Mouse (Mus musculus) macrophage (primary cell): Measurements from ENCODE around the gene Spc24. TPM values are rescaled to one million over a fixed set of nuclear protein-coding genes. Genes with fewer than 3 reads are reported as not detected.
A peak's percentile ranks its signal among the peaks of the same experiment; 100 is the strongest.

Source experiments
- H3K27ac ChIP-seq: fragments of 350-480 bp; formaldehyde crosslinking; 2 replicates; pipeline ENCODE4 v1.9.0; 2021
- H3K36me3 ChIP-seq: fragments of 350-480 bp; formaldehyde crosslinking; 2 replicates; pipeline ENCODE4 v1.9.0; 2021; ENCODE audit errors: inconsistent target
- H3K4me3 ChIP-seq: fragments of 350-480 bp; formaldehyde crosslinking; 2 replicates; pipeline ENCODE4 v1.9.0; 2021; ENCODE audit errors: inconsistent target
- H3K79me2 ChIP-seq: fragments of 350-480 bp; formaldehyde crosslinking; 2 replicates; pipeline ENCODE4 v1.9.0; 2021; ENCODE audit errors: inconsistent target
- WGBS: methylation state at CpG from one replicate; pipeline ENCODE4 v1.1.7; 2026; ENCODE audit warnings: inconsistent platforms; ENCODE audit not compliant: missing documents; 5-methylcytosine and 5-hydroxymethylcytosine counted together
- polyA plus RNA-seq: library from polyadenylated mRNA; stranded (reverse); fragments of 250-400 nt; gene quantifications from 3 replicates; pipeline ENCODE4 v1.2.4, GENCODE M21; 2018; ENCODE audit warnings: inconsistent platforms

Spc24 gene
- polyA plus RNA-seq, 1 experiment from 2014 or later: 3.0 TPM

DNA sequence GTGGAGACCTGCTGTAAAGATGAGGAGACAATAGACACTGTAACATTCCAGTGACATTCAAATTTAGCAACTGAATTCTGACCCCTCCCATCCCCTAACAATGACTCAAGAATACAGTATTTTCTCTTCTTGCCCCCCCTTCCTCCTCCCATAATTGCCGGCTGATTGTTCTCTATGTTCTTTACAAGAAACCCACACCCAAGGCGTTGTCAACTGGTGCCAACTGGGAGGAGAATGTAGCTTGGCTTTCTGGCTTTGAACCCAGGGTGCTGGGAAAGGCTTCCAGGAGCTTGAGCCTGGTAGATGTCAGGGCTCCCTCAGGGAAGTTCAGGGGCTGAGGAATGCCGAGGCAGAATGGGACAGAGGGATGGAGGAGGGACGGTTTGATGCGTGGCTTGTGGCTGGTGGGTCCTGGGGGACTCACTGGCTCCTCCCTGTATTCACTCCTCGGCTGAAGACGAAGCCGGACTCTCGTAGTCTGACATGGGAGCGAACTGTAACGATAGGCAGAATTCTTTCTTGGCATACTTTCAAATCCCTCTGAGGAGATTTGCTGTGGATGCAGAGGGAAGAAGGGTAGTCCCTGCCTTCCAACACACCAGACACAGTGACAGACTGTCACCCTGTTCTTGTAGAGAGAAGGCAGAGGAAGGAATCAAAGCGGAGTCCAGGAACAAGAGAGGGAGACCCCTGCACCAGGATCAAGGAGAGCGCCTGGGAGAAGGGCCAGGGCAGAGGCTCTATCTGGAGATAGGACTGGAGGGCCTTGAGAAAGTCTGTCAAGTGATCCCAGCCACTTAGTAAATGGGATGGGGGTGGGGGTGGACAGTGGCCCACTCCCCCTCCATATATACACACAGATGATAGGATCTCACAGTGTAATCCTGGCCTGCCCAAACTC lies 8.7 kb upstream of the Spc24 start:
- no peaks in the 10 kb centered on the region for H3K79me2 ChIP-seq
- WGBS: 93% methylated on average over 13 of the region's 13 CpGs
- no peak overlapping the region for H3K27ac ChIP-seq
- H3K4me3 ChIP-seq: no peak overlapping the region
- H3K36me3 ChIP-seq: no peaks in the 10 kb centered on the region

DNA sequence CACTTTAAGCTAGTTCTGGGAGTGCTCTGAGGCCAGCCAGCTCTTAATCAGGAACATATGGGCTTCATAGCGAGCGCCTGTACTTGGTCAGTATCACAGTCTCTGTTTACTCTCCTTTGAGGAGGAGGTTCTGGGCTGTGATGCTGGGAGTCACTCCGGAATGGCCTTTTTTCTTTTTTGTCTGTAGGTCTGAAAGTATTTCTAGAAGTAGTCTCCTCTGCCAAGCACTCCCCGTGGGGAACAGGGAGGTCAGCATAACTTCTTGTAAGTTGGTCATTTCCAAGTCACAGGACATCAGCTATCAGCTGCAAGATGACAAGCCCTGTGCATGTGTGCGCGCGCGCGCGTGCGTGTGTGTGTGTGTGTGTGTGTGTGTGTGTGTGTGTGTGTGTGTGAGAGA lies 7.8 kb upstream of the Spc24 start:
- H3K36me3 ChIP-seq: no peaks in the 10 kb centered on the region
- no peak overlapping the region for H3K27ac ChIP-seq
- WGBS: 94% methylated on average over 11 of the region's 11 CpGs
- no peak overlapping the region for H3K4me3 ChIP-seq
- H3K79me2 ChIP-seq: no peaks in the 10 kb centered on the region

DNA sequence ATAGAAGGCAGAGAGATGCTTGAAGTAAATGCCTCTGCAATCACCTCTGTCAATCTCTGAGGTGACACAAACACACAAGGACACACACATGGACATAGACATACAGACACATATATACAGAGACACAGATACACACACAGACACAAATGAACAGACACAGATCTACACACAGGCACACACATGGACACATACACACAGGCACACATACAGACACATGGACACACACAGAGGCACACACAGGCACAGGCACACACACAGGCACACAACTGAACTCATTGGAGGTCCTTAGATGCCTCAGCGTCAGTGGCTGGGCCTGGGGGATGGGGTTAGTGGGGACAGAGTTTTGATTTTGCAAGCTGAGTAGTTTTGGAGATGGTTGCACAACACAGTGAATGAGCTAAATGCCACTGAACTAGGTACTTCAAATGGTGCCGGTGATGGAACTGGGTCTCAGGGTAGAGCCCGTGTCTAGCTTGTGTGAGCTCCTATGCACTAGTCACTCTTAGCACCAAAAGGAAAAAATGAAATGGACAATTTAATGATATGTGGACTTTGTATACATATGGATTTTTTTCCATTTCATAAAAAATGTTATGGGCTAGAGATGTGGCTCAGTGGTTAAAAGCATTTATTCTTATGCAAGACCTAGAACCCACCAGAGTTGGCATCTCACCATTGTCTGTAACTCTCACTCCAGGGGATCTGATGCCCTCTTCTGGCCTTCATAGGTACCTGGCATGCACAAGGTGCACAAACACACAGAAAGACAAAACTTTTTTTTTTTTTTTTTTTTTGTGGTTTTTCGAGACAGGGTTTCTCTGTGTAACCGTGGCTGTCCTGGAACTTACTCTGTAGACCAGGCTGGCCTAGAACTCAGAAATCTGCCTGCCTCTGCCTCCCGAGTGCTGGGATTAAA lies 4.2 kb upstream of the Spc24 start:
- no peak overlapping the region for H3K4me3 ChIP-seq
- H3K36me3 ChIP-seq: no peaks in the 10 kb centered on the region
- no peak overlapping the region for H3K27ac ChIP-seq
- H3K79me2 ChIP-seq: no peaks in the 10 kb centered on the region
- WGBS: 51% methylated on average over 5 of the region's 6 CpGs

DNA sequence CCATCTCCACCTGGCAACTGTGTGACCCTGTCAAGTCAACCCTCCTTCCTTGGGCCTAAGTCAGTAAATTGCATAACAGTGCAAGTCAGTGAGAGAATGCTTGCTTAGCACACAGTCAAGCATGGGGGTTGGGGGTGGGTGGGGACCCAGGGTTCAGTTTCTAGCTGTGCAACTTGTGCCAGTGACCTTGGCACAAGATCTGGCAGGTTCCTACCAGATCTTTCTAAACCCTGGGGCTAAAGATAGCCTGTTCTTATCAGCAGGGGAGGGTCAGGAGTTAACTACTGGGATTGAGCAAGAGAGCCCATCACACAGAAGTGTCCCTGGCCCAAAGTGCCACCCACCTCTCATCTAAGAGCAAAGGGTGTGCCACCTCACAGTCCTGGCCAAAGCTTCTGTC lies 2.0 kb upstream of the Spc24 start:
- H3K4me3 ChIP-seq: no peak overlapping the region
- no peaks in the 10 kb centered on the region for H3K79me2 ChIP-seq
- no peak overlapping the region for H3K27ac ChIP-seq
- no peaks in the 10 kb centered on the region for H3K36me3 ChIP-seq

DNA sequence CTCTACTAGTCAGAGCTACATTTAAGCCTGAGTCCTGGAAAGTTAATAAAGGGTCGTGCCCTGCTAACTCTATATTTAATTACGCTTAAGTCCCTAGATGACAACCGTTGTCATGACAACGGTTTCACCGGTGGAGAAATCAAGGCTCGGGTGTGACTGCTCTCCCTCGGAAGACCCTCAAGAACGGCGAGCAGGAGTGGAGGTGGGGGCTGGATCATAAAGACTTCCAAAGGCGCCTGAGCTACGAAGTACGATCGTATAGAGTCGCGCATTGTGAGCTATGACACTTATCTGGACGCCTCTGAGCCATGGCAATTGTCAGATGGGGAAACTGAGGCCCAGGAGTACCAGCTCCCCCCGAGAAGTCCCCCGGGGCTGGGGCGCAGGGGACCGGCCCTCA lies 385 bp downstream of the Spc24 start:
- H3K4me3 ChIP-seq: peak overlapping the region; percentile 59
- H3K36me3 ChIP-seq: no peaks in the 10 kb centered on the region
- H3K79me2 ChIP-seq: no peaks in the 10 kb centered on the region
- no peak overlapping the region for H3K27ac ChIP-seq
- 2% methylated on average over 20 of the region's 20 CpGs for WGBS

DNA sequence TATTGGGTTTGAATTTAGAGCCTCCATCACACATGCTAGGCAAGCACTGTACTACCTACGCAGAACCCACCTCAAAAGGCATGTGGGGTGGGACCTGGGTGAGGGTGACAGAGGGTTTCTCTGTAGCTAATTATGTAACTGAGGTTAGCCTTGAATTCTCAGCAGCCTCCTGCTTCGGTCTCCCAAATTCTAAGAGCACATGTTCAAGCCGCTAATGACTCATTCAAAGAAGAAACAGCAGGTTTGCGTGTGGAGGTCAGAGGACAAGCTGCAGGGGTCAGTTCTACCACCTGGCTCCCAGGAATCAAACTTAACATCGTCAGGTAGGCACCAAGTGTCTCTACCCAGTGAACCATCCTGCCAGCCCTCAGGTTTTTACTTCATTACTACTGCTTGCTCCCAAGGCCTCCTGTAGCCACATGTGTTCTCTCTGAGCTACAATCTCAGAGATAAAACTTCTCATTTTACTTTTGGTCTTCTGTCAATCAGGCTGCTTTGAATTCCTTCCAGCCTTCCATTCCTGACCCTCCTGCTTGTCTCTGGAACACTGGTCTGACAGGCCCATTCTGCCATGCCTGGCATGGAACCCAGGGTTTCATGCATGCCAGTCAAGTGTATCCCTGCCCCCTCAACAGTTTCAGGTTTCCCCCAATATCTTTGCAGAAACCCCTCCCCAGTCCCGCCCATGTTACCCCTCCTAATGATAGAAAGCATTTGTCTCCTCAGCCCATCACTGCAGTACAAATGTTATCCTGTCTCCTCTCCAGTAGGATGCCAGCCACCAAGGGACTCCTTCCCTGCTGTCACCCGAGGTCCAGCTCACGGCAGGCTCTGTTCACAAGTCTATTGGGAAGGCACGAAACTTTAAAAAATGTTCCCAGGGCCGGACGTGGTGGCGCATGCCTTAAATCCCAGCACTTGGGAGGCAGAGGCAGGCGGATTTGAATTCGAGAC lies 1.2 kb downstream of the Spc24 start:
- H3K27ac ChIP-seq: no peak overlapping the region
- H3K4me3 ChIP-seq: peak overlapping the region; percentile 59
- H3K79me2 ChIP-seq: no peaks in the 10 kb centered on the region
- 85% methylated on average over 14 of the region's 14 CpGs for WGBS
- no peaks in the 10 kb centered on the region for H3K36me3 ChIP-seq

DNA sequence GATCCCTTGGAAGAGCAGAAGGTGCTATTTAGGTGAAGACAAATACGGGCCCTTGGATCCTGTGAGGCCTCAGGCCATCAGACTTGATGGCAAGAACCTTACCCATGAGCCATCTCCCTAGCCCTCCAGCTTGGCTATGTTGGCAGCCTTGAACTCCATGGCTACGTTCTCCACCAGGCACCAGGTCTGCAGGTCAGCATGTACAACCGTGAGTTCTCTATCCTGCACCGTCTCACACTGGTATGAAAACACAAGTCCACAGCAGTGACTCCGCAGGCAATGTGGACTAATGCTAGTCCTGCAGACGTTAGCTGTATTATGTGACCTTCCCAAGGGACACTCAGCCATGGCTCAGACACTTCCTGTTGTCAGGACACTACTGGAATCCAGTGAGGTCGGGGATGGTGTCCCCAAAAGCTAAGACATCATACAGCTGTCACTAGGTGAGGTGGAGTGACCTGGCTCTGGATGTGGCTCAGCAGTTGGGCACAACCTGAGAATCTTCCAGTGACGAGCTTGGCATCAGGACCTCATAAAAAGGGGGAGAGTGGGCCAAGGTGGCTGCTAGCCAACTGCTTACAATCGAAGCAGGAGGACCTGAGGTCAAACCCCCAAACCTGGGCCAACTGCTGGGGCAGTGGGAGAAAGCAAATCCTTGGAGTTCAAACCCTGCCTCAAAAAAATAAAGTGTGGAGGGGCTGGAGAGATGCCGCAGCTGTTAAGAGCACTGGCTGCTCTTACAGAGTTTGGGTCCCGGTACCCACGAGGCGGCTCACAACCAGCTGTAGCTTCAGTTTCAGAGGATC lies 5.4 kb downstream of the Spc24 start:
- WGBS: 87% methylated on average over 13 of the region's 13 CpGs
- no peak overlapping the region for H3K27ac ChIP-seq
- H3K4me3 ChIP-seq: no peak overlapping the region
- H3K79me2 ChIP-seq: no peaks in the 10 kb centered on the region
- no peaks in the 10 kb centered on the region for H3K36me3 ChIP-seq

DNA sequence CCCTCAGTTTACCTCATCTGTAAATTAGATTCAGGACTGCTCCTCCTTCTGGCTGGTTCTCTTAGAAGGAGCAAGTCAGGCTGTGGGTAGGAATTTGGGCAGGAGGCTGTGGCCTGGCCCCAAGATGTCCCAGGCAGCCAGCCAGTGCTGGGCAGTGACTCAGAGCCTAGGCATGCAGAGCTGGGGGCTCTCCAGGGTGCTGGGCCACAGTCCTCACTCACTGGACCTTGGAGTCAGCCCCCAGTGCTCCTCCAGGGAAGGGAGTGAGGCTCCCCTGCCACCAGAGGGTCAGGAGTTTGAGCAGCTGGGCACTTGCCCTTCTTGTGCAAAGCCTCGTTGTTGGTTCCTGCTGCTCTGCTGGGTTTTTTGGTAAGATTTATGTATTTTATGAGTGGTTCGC lies 6.1 kb downstream of the Spc24 start:
- WGBS: 89% methylated on average over 2 of the region's 2 CpGs
- no peak overlapping the region for H3K27ac ChIP-seq
- H3K4me3 ChIP-seq: no peak overlapping the region
- H3K36me3 ChIP-seq: peaks cover 5% of the 10 kb centered on the region; the same call in 1 of the 2 replicates
- H3K79me2 ChIP-seq: no peaks in the 10 kb centered on the region

DNA sequence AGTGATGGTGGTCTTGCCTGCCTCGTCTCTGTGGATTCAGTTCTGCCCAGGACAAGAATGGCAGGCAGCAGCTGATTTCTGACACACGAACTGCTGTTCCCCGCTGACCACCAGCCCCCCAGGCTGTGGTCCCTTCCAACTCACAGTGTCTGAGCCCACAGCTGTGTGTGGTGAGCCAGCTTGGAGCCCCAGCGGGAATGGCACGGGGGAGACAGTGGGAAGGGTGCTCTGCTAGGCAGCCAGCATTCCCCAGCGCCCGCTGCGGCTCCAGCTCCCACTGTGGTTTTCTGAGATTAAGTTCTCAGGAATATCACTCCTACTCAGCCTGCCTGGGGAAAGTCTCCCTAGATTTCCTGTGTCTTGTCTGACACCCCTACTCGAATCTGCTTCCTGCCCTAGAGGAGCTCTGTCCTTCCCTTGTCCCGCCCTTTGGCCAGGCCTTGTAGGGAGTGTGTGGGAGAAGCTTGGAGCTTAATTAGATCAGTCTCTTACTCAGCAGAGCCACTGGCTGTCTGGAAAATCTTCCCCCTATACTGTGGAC lies 7.8 kb downstream of the Spc24 start:
- Histone ChIP-seq H3K4me3 (no peak overlapping the region), H3K36me3 (peaks cover 20% of the 10 kb centered on the region; the same call in 1 of the 2 replicates), H3K79me2 (no peaks in the 10 kb centered on the region), H3K27ac (no peak overlapping the region)
- 94% methylated on average over 10 of the region's 10 CpGs for WGBS

DNA sequence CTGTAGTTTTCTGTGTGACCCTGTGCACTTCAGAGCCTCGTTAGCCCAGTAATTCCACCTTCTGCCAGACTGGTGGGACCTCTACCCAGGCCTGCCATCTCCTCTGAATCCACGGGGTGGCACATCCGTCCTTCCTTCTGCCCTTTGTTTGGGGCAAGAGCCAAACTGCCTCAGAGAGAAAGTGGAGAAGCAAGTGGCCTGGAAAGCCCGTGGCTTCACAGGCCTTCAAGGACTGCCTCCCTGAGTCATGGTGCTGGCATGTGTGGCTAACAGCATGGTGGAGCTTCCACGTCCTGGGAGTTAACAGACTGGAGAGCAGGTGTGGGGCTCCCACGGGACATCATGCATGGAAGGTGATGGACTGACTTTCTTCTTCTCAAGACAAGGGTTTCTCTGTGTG lies 8.8 kb downstream of the Spc24 start:
- Histone ChIP-seq H3K36me3 (peaks cover 29% of the 10 kb centered on the region), H3K27ac (no peak overlapping the region), H3K79me2 (no peaks in the 10 kb centered on the region), H3K4me3 (no peak overlapping the region)
- 74% methylated on average over 6 of the region's 6 CpGs for WGBS

DNA sequence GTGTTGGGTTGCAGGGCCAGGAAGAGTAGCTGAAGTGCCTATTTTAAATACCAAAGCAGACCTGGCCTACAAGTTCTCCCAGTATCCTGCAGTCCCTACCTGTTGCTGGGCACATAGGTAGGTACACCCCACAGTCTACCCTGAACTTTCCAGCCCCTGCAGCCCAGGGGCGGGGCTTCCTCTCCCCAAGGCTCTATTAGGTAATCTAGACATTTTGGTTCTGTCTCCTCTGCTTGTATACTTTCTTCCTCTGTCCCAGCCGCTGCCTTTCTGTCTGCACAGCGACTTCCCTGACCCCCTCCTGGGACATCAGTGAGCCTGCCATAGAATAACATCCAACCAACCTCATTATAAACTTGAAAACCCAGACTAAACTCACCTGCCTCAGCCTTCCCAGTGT lies 9.7 kb downstream of the Spc24 start:
- Histone ChIP-seq H3K79me2 (no peaks in the 10 kb centered on the region), H3K36me3 (peaks cover 39% of the 10 kb centered on the region), H3K27ac (no peak overlapping the region), H3K4me3 (no peak overlapping the region)
- 87% methylated on average over 3 of the region's 3 CpGs for WGBS

DNA sequence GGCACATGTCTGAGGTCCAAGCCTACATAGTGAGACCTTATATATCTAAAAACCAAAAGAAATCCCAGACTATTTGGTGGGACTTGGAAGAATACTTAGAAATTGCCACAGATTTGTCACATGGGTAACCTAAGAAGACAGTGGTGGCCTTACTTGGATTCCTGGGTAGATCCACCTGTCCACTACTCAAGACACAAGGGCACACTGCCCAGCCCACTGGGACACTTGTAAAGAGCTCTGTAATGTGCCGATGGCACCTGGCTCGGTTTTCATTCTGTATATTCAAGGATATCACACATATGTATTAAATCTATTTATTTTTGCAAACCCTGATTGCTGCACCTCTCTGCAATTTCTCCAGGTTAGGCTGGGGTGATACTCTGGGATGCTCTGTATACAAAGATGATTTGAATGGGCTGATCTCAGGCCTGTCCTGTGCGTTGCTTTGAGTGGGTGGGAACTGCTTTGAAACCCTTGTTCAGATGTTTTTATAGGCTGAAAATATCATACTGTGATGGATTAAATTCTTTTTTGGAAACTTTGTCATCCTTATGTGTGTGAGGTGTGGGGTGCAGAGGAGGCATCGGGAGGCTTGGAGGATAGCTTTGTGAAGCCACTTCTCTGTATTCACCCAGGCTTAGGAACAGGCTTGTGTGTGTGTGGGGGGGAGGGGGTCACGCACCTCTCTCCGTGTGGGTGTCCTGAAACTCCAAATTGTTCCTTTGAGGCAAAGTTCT lies 10.6 kb downstream of the Spc24 start:
- 98% methylated on average over 6 of the region's 6 CpGs for WGBS
- peaks cover 47% of the 10 kb centered on the region for H3K36me3 ChIP-seq
- H3K27ac ChIP-seq: no peak overlapping the region
- no peak overlapping the region for H3K4me3 ChIP-seq
- H3K79me2 ChIP-seq: no peaks in the 10 kb centered on the region

DNA sequence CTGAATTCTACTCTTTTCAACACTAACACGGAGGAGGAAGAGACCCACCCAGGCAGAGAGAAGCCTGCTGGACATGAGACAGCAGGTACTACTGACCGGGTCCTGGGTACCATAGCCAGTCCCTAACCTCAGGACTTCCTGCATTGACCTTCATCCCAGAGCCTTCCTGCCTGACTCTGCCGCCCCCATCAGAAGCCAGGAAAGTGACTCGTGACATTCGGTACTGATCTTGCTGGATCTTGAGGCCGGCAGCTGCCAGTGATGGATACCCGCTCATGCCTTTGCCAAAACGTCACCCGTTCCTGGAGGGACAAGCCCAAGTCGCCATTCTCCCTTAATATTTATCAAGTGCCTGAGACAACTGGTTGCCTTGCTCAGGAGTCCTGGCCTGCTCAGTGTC lies 11.6 kb downstream of the Spc24 start:
- H3K36me3 ChIP-seq: peaks cover 58% of the 10 kb centered on the region

More for the DNA sequence above, 11.6 kb downstream of the Spc24 start:
- no peak overlapping the region for H3K27ac ChIP-seq
- H3K79me2 ChIP-seq: no peaks in the 10 kb centered on the region
- 94% methylated on average over 10 of the region's 10 CpGs for WGBS
- H3K4me3 ChIP-seq: no peak overlapping the region
